Mouse (Mus musculus): ENCODE data around the gene Elac2.
A peak's percentile ranks its signal among the peaks of the same experiment; 100 is the strongest.

Elac2 gene

DNA sequence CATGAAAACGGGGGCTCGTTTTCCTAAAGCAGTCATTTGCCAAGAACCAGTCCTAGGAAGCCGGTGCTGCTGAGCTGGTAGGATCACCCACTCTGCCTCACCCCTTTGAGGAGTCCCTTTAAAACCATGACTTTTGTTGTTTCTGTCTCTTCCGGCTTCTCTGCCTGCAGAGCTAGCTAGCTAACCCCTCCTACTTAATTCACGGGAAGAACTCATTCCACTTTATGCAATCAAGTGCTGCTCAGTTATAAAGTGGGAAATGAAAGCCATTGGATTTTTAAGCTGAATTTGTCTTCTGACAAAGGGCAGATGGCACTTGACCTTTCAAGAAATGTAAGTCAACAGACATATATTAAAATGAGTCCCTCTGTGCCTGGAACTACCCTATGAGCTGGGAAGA, 49.2 kb downstream of the Elac2 start:
- DNase-seq: no peak

DNA sequence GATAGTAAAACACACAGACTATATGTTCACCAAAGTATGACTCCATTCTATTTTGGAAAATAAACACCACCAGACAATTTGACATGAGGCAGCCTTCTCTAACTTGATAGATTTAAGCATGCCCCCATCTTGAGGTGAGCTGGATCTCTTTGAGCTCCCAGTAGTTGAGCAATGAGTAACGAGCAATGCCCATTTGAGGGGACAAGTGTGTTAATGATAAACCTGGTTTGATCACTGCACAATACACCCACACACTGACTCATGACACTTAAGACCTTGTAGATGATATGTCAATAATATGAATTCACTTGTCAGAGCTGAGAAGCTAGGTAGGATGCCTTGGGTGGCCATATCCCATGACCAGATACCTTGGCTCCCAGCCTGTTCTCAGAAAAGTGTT, 51.4 kb downstream of the Elac2 start:
- peak; percentile 17 to 29 for DNase-seq

DNA sequence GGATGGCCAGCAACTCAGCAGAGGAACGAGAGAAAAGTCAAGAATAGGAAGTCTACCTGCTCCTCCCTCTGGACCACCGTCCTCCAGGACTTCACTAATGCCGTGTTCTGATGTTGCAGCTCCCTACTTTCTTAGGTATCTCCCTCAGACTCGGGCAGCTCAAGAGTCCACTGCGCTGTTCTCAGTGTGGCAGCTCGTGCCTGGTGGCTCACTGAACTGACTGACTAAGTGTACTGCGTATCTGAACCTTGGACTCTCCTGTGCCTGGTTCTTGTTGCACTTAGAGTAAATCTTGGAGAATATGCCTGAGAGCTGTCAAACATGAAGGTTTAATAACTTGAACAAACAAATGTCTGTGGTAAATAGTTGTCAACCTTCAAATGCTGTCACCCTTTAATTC, 53.4 kb downstream of the Elac2 start:
- peak; percentile 45 to 56 for DNase-seq

DNA sequence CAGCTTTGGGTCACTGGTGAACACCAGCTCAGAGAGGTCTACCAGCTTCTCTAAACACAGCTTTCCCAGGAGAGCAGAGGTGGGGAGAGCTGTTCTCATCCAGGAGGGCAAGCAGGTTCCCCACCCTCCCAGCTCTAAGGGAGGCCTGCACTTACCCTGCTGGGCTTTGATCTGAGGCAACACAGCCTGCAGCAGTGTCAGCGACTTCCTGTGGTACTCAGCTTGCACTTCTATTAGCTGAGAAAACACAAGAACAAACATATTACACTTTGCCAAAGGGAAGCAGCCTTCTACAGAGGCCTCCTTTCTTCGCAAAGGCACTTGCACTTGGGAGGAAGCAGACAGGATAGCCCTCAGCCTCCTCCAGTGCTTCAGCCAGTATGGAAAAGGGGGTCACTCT, 60.2 kb downstream of the Elac2 start:
- no peak for DNase-seq

DNA sequence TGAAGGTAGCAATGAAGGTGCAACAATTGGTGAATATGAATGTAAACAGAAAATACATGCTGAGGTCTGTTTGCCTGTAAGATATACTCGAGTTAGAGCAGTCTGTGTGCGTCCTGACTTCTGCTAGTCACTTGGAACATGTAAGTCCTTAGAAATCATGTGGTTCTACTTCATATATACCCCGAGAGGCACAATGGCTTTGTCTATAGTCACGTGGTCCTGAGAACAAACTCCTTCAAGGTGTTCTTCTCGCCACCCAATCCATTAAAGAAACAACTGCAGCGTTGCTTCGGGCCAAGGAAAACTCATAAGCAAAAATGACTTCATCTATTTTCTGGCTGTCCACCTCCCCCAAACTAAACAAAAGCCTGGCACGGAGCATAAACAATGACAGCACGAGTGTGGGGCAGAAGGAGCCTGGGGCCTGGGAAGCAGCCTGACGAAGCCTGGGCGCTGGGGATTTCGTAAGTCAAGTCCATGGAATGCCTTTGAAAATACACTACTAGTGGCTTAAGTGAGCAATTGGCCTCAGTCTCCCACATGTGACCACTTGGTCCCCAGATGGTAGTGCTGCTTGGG, 60.8 kb downstream of the Elac2 start:
- no peak for DNase-seq

DNA sequence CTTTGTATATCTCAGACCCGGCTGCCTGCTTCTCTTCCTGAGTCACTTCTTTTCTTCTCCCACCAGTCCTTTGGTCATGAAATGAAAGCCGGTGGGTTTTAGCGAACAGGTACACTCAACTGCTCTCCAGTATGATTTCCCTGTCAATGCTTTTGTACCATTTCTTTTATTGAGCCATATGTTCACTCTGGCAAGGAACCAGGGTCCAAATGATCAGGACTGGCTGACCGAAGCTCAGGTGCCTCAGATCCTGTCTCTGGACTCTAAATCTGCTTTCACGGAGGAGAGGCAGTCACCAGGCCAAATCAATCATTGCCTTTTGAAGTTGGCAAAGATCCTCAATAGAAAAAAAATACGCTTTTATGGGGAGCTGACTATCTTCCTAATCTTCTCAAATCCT, 61.7 kb downstream of the Elac2 start:
- DNase-seq: no peak

DNA sequence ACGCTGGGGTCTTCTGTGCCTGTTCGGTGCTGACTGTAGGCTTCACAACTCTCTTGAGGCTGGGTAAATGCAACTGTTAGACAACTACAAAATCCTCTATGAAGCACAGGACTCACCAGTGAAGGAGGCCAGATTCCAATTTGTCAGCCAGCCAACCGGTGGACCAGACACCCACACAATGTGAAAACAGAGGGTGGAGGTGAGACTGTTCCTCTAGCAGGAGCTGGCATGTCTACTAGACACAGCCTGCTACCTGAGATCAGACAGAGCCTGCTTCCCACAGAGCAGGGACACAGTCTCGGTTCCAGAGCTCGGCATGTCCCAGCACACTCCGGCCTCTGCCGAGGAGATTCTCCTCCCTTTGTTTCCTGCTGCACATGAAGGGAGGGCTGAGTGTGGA, 70.3 kb downstream of the Elac2 start:
- no peak for DNase-seq

DNA sequence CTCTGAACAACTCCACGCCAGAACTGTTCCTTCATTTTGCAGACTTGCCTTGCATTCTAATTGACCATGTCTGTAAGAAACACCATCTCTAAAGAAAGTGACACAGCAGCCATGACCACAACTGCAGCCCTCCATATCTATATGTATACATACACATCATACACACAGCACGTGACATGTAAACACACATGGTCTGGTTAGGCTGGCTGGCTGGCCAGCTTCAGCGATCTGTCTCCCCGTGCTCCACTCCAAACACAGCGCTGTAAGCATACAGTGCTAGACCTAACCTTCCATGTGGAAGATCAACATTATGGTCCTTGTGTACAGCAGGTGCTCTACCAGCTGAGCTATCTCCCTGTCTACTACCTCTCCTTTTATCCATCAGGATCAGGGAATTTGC, 72.0 kb downstream of the Elac2 start:
- DNase-seq: no peak

Measured in kidney, adult 8-10 months (tissue).